In genomic region chr7:30090970-30091585, GRCm38 (mm10) we compare ENCODE assay signal across 8 mouse cellular contexts. TPM values are rescaled to one million over a fixed set of nuclear protein-coding genes. Genes with fewer than 3 reads are reported as not detected.
DNase-seq lines count a peak whose midpoint lies in the region; ATAC-seq and TF ChIP-seq lines count a peak whose summit lies in the region.

No protein-coding gene starts in this region.

- ATAC-seq in limb, embryonic 11.5 days (ENCODE audit: insufficient number of reproducible peaks, low FRiP score, low TSS enrichment, low read depth) = no peak
- 0 out of 2 replicates have a peak, but pooled peaks have one; percentile 2 for ATAC-seq in neural tube, embryonic 12.5 days (ENCODE audit: low FRiP score, low read depth)

- H3K27ac ChIP-seq in embryonic fibroblast, embryonic 13.5 days (ENCODE audit: insufficient read depth, low read length) = peak overlapping the region; percentile 73
- H3K27ac ChIP-seq in limb, embryonic 11.5 days (replicated peaks; ENCODE audit: low read depth, low read length) = no peak overlapping the region
- H3K27ac ChIP-seq in neural tube, embryonic 12.5 days = no peak overlapping the region

- peak overlapping the region; percentile 77; the same call in 1 of the 2 replicates for H3K4me2 ChIP-seq in limb, embryonic 11.5 days (ENCODE audit: low read depth, severe bottlenecking)
- H3K4me2 ChIP-seq in neural tube, embryonic 12.5 days (replicated peaks) = peak overlapping the region; percentile 84

- H3K9me3 ChIP-seq in limb, embryonic 11.5 days (ENCODE audit: control insufficient read depth, low read length) = no peaks in the 10 kb centered on the region
- no peaks in the 10 kb centered on the region for H3K9me3 ChIP-seq in neural tube, embryonic 12.5 days

- intact Hi-C loops in heart, postnatal 10 days (cut with DNase I) = loop anchor here (2.0 kb wide), 1 partner anchor 78 kb away; no protein-coding TSS in a partner anchor

- peaks cover 4% of the 10 kb centered on the region; the same call in 1 of the 2 replicates for H3K36me3 ChIP-seq in limb, embryonic 11.5 days (ENCODE audit: control insufficient read depth, insufficient read depth, low read length)
- peaks cover 9% of the 10 kb centered on the region for H3K36me3 ChIP-seq in neural tube, embryonic 12.5 days

- H3K9ac ChIP-seq in limb, embryonic 11.5 days (ENCODE audit: low read length) = peak overlapping the region; percentile 80
- H3K9ac ChIP-seq in neural tube, embryonic 12.5 days = no peak overlapping the region; the same call in 1 of the 2 replicates

- H3K4me1 ChIP-seq in embryonic fibroblast, embryonic 13.5 days (ENCODE audit: control insufficient read depth, insufficient read depth, low read length) = 0 out of 2 replicates have a peak, but pooled peaks cover 2% of the 10 kb centered on the region
- H3K4me1 ChIP-seq in limb, embryonic 11.5 days (ENCODE audit: control insufficient read depth, insufficient read depth, low read length) = peaks cover 9% of the 10 kb centered on the region
- peaks cover 27% of the 10 kb centered on the region for H3K4me1 ChIP-seq in neural tube, embryonic 12.5 days

- H3K4me3 ChIP-seq in embryonic fibroblast, embryonic 13.5 days (ENCODE audit: insufficient read depth, low read length) = peak overlapping the region; percentile 4; the same call in 1 of the 2 replicates
- peak overlapping the region; percentile 71 for H3K4me3 ChIP-seq in limb, embryonic 11.5 days (ENCODE audit: low read depth, low read length)
- peak overlapping the region; percentile 64 for H3K4me3 ChIP-seq in neural tube, embryonic 12.5 days

- peak; percentile 11 to 27 for DNase-seq in heart, adult 18-20 months
- DNase-seq in heart, postnatal 10 days = no peak
- DNase-seq in ES-CJ7 (ENCODE audit: low read depth, low spot score) = peak; percentile 66
- peak; percentile 36 for DNase-seq in limb, embryonic 11.5 days (ENCODE audit: low spot score)
- no peak for DNase-seq in gastrocnemius, postnatal 25 days
- no peak for DNase-seq in thymus, postnatal 25 days

- no peak for TF ChIP-seq CTCF in embryonic fibroblast, embryonic 13.5 days (IDR thresholded peaks at IDR 0.05; ENCODE audit: borderline replicate concordance, insufficient read depth, low read length)

- 7% methylated on average over 9 of the region's 9 CpGs for WGBS in limb, embryonic 11.5 days
- 9% methylated on average over 9 of the region's 9 CpGs for WGBS in neural tube, embryonic 12.5 days

- TF ChIP-seq POLR2A in embryonic fibroblast, embryonic 13.5 days (IDR thresholded peaks at IDR 0.05; ENCODE audit: low read depth, low read length) = no peak

- H3K27me3 ChIP-seq in limb, embryonic 11.5 days (ENCODE audit: control insufficient read depth, insufficient read depth, low read length) = no peaks in the 10 kb centered on the region
- H3K27me3 ChIP-seq in neural tube, embryonic 12.5 days (replicated peaks) = no peaks in the 10 kb centered on the region

RNA-seq across cellular contexts. Expression of gene Zfp566, which starts 0.8 kb away (rescaled TPM):
- total RNA-seq in heart, adult 18-20 months (2021) = 1 to 10 TPM; 1.4 to 1.9 TPM
- 1 to 10 TPM; 1.3 to 2.3 TPM for total RNA-seq in heart, postnatal 10 days (2021)
- polyA plus RNA-seq in embryonic fibroblast, embryonic 13.5 days (2011; ENCODE audit: insufficient read length, low read depth, missing spikeins) = 2.7 and 4.8 TPM in 2 replicates
- polyA plus RNA-seq in limb, embryonic 11.5 days (2014; fragmentation: Nextera tagmentation; extraction: Ambion mirVana) = 17.0 and 19.7 TPM in 2 replicates
- polyA plus RNA-seq in neural tube, embryonic 12.5 days (2016; fragmentation: Nextera tagmentation; extraction: Ambion mirVana) = 14.2 and 16.0 TPM in 2 replicates
- total RNA-seq in gastrocnemius, postnatal 25 days (2021) = 1 to 10 TPM; 1.6 to 2.3 TPM

RNA-seq across cellular contexts. Expression of gene Gm26920, which starts 0.9 kb away (rescaled TPM):
- total RNA-seq in heart, adult 18-20 months (2021) = not detected
- total RNA-seq in heart, postnatal 10 days (2021) = under 1 TPM in 1 of 2 experiments, not detected in 1; 0.62 TPM
- 2.3 and 2.7 TPM in 2 replicates for polyA plus RNA-seq in embryonic fibroblast, embryonic 13.5 days (2011; ENCODE audit: insufficient read length, low read depth, missing spikeins)
- 3.2 and 4.6 TPM in 2 replicates for polyA plus RNA-seq in limb, embryonic 11.5 days (2014; fragmentation: Nextera tagmentation; extraction: Ambion mirVana)
- 1.4 and 3.1 TPM in 2 replicates for polyA plus RNA-seq in neural tube, embryonic 12.5 days (2016; fragmentation: Nextera tagmentation; extraction: Ambion mirVana)
- not detected for total RNA-seq in gastrocnemius, postnatal 25 days (2021)

RNA-seq across cellular contexts. Expression of gene Zfp260, which starts 3.5 kb away (rescaled TPM):
- total RNA-seq in heart, adult 18-20 months (2021) = 10 to 100 TPM; 26.9 to 38.9 TPM
- 10 to 100 TPM; 44.8 to 53.3 TPM for total RNA-seq in heart, postnatal 10 days (2021)
- 95.0 and 119 TPM in 2 replicates for polyA plus RNA-seq in embryonic fibroblast, embryonic 13.5 days (2011; ENCODE audit: insufficient read length, low read depth, missing spikeins)
- polyA plus RNA-seq in limb, embryonic 11.5 days (2014; fragmentation: Nextera tagmentation; extraction: Ambion mirVana) = 142 and 150 TPM in 2 replicates
- 107 and 116 TPM in 2 replicates for polyA plus RNA-seq in neural tube, embryonic 12.5 days (2016; fragmentation: Nextera tagmentation; extraction: Ambion mirVana)
- total RNA-seq in gastrocnemius, postnatal 25 days (2021) = 10 to 100 TPM; 24.1 to 24.4 TPM

RNA-seq across cellular contexts. Expression of gene Zfp82, which starts 18.4 kb away (rescaled TPM):
- total RNA-seq in heart, adult 18-20 months (2021) = 1 to 10 TPM; 3.0 to 3.1 TPM
- 1 to 10 TPM in 1 of 2 experiments, under 1 TPM in 1; 0.98 to 1.1 TPM for total RNA-seq in heart, postnatal 10 days (2021)
- polyA plus RNA-seq in embryonic fibroblast, embryonic 13.5 days (2011; ENCODE audit: insufficient read length, low read depth, missing spikeins) = 1.8 and 2.8 TPM in 2 replicates
- 4.3 and 4.7 TPM in 2 replicates for polyA plus RNA-seq in limb, embryonic 11.5 days (2014; fragmentation: Nextera tagmentation; extraction: Ambion mirVana)
- 8.2 and 10.4 TPM in 2 replicates for polyA plus RNA-seq in neural tube, embryonic 12.5 days (2016; fragmentation: Nextera tagmentation; extraction: Ambion mirVana)
- 1 to 10 TPM; 1.5 to 1.7 TPM for total RNA-seq in gastrocnemius, postnatal 25 days (2021)

RNA-seq across cellular contexts. Expression of gene Zfp382, which starts 30.7 kb away (rescaled TPM):
- total RNA-seq in heart, adult 18-20 months (2021) = 1 to 10 TPM; 2.1 to 2.5 TPM
- total RNA-seq in heart, postnatal 10 days (2021) = 1 to 10 TPM; 4.5 to 6.5 TPM
- 8.4 and 9.4 TPM in 2 replicates for polyA plus RNA-seq in embryonic fibroblast, embryonic 13.5 days (2011; ENCODE audit: insufficient read length, low read depth, missing spikeins)
- polyA plus RNA-seq in limb, embryonic 11.5 days (2014; fragmentation: Nextera tagmentation; extraction: Ambion mirVana) = 6.5 and 8.6 TPM in 2 replicates
- polyA plus RNA-seq in neural tube, embryonic 12.5 days (2016; fragmentation: Nextera tagmentation; extraction: Ambion mirVana) = 11.5 and 12.3 TPM in 2 replicates
- total RNA-seq in gastrocnemius, postnatal 25 days (2021) = 1 to 10 TPM; 1.0 to 1.1 TPM

Comparison
In these comparisons a context has a peak if more than half of its experiments do, and no peak if none do; other contexts are left out.
1. DNase-seq: peak in heart, adult 18-20 months (2 of 2), ES-CJ7 (single experiment) and limb, embryonic 11.5 days (single experiment); none in heart, postnatal 10 days (0 of 2), gastrocnemius, postnatal 25 days (single experiment) and thymus, postnatal 25 days (single experiment).
2. H3K4me3 ChIP-seq: peak in every context shown above with its lines; median percentile 71 in limb, embryonic 11.5 days; 64 in neural tube, embryonic 12.5 days; 4 in embryonic fibroblast, embryonic 13.5 days.